Mouse (Mus musculus): Measurements from ENCODE around the gene Epb41l1. TPM values are rescaled to one million over a fixed set of nuclear protein-coding genes. Genes with fewer than 3 reads are reported as not detected.

The Epb41l1 gene
- polyA plus RNA-seq, 1 experiment from 2014 or later: 3.7 TPM

DNA sequence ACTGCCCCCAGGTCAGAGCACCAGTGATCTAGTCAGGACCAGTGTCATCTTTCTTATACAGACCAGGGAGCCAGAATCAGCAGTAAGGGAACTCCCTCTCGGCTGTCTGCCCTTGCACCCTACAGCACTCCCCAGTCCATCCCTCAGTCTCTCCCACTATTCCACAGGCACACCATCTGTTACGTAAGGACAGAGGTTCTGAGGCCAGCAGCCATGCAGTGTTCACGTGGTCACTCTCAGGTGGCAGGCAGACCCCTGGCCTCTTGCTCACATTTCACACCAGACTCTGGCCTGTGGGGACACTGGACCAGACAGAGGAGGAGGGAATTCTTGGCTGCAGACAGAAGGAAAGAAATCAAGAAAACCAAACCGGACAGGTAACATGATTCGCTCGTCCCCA lies 150.8 kb downstream of the Epb41l1 start:
- Histone ChIP-seq H3K9me3 (no peaks in the 10 kb centered on the region), H3K4me3 (no peak overlapping the region), H3K4me2 (replicated peaks) (no peak overlapping the region), H3K36me3 (peaks cover 37% of the 10 kb centered on the region), H3K27ac (no peak overlapping the region), H3K9ac (no peak overlapping the region), H3K27me3 (no peaks in the 10 kb centered on the region), H3K4me1 (peaks cover 3% of the 10 kb centered on the region; the same call in 1 of the 2 replicates)
- 74% methylated on average over 6 of the region's 6 CpGs for WGBS
- no peak for ATAC-seq (ENCODE audit: low FRiP score, low read depth)

DNA sequence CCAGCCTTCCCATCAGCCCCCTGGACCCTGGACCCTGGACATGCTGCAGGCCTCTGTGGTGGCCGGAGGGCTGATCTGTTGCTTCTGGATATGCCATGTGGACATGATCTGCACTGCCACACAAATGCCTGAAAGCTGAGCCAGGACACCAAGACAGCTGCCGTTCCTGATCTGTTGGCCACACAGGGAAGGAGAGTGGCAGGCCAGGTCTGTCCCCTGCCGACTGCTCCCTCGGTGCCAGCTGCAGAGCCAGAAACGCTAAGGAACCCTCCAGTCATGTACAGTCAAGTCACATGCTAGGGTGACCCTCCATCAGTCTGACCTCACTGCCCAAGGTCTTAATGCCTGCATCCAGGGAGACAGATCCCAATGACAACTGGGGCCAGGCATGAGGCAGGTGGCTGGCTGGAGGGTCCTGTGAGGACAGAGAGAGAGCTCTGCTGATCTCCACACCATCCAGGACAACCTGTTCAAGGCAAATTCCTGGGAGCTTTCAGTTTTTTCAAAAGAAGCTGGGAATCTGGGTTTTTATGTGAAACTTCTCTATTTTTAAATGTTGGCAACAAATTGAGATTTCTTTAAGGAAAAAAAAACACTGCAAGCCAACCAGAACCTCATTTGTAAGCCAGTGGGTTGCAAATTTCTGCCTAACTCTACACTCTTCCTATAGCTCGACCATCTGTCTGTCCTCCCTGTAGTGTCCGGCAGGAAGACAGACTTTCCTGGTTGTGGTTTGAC lies 156.3 kb downstream of the Epb41l1 start:
- WGBS: 79% methylated on average over 7 of the region's 7 CpGs
- Histone ChIP-seq H3K27me3 (no peaks in the 10 kb centered on the region), H3K4me1 (no peaks in the 10 kb centered on the region), H3K27ac (no peak overlapping the region), H3K9ac (no peak overlapping the region), H3K4me3 (no peak overlapping the region), H3K9me3 (no peaks in the 10 kb centered on the region), H3K36me3 (no peaks in the 10 kb centered on the region), H3K4me2 (replicated peaks) (no peak overlapping the region)
- no peak for ATAC-seq (ENCODE audit: low FRiP score, low read depth)

DNA sequence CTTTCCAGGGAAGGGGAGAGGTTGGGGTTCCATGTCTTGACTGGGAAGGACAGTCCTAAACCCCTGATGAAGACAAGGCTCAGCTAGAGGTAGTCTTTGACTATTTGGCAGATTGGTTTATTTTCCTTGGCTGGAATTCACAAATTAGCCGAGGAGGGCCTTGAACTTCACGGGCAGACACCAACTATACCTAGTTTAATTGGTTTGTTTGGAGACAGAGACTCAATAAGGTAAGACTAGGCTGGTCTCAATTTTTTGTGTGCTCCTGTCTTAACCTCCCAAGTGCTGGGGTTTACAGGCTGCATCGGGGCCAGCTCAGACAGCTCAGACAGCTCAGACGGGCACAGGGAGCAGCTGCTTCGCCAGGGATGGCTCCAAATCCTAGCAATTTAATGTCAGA lies 159.8 kb downstream of the Epb41l1 start:
- no peak overlapping the region for H3K27ac ChIP-seq
- H3K4me2 ChIP-seq (replicated peaks): no peak overlapping the region
- H3K27me3 ChIP-seq: peaks cover 12% of the 10 kb centered on the region; the same call in 1 of the 2 replicates
- 67% methylated on average over 5 of the region's 5 CpGs for WGBS
- no peaks in the 10 kb centered on the region for H3K9me3 ChIP-seq
- no peak overlapping the region for H3K4me3 ChIP-seq
- no peak for ATAC-seq (ENCODE audit: low FRiP score, low read depth)
- no peaks in the 10 kb centered on the region for H3K36me3 ChIP-seq
- H3K4me1 ChIP-seq: no peaks in the 10 kb centered on the region
- no peak overlapping the region for H3K9ac ChIP-seq

DNA sequence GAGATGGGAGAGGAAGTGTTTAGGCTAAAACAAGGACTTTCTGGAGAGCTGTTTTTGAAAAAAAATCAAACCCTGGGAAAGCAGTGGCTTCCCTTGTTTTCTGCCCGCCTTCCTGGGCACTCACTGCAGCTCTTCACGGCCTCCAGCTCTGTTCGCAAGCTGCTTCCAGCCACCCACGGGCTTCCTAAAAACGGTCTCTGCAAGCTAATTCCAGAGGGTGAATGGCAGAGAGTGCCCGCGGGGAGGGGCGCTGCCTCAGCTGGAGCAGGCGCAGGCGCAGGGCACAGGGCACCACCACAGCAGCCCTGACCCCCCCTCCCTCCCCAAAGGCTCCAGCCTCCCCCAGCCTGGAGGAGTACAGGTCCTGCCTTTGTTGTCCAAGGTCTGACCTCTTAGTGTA lies 160.5 kb downstream of the Epb41l1 start:
- Histone ChIP-seq H3K27ac (no peak overlapping the region), H3K27me3 (peaks cover 12% of the 10 kb centered on the region; the same call in 1 of the 2 replicates), H3K4me2 (replicated peaks) (no peak overlapping the region), H3K9ac (no peak overlapping the region), H3K9me3 (no peaks in the 10 kb centered on the region), H3K4me3 (no peak overlapping the region), H3K36me3 (no peaks in the 10 kb centered on the region), H3K4me1 (no peaks in the 10 kb centered on the region)
- WGBS: 71% methylated on average over 10 of the region's 10 CpGs
- ATAC-seq (ENCODE audit: low FRiP score, low read depth): no peak

DNA sequence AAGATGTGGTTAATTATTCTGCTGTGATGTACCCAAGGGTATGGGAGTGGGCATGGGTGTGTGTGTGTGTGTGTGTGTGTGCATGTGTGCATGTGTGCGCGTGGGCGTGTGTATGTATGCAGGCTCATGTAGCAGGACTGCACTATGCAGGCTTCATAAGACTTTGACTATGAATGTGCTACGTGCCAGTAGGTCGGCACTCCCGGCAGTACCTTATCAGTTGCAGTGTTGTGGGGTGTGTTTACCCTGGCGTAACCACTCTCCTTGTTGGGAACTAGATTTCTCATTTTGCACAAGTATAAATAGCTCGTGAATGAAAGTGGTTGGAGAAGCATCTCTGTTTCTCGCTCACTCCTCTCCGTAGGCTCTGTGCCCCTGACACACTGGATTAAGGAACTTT lies 162.2 kb downstream of the Epb41l1 start:
- H3K27ac ChIP-seq: no peak overlapping the region
- H3K4me2 ChIP-seq (replicated peaks): no peak overlapping the region
- H3K4me1 ChIP-seq: no peaks in the 10 kb centered on the region
- no peak for ATAC-seq (ENCODE audit: low FRiP score, low read depth)
- H3K36me3 ChIP-seq: no peaks in the 10 kb centered on the region
- H3K9me3 ChIP-seq: no peaks in the 10 kb centered on the region
- H3K27me3 ChIP-seq: peaks cover 12% of the 10 kb centered on the region; the same call in 1 of the 2 replicates
- H3K4me3 ChIP-seq: no peak overlapping the region
- 87% methylated on average over 10 of the region's 10 CpGs for WGBS
- H3K9ac ChIP-seq: no peak overlapping the region

DNA sequence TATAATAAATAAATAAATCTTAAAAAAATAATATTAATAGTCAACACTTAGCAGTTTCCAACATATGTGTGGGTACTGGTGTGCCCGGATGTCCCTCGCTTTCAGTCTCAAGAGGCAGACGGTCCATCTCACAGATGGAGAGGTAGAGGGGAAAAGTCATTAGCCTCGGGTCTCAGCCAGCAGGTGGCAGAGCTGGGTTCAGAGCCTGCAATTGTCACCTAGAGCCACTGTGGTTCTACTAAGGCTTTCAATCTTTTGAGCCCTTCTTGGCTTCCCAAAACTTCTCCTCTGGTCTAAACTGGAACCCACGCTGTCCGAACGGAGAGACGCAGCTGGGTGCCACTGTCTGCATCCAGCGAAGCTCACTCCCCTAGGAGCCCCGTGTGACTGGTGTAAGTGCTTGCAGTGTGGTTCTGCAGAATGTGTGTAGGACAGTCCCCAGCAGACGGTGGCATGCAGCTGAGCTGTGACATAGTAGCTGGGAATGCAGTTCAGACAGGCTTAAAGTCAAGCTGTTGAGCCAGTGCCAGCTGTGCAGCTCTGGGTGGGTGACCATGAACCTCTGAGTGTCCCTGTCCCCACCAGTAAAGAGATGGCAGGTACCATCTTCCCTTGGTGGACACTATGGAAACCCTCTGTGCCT lies 163.6 kb downstream of the Epb41l1 start:
- WGBS: 61% methylated on average over 11 of the region's 11 CpGs
- Histone ChIP-seq H3K9ac (no peak overlapping the region), H3K27ac (no peak overlapping the region), H3K4me3 (no peak overlapping the region), H3K27me3 (peaks cover 12% of the 10 kb centered on the region; the same call in 1 of the 2 replicates), H3K4me2 (replicated peaks) (no peak overlapping the region), H3K9me3 (no peaks in the 10 kb centered on the region), H3K4me1 (no peaks in the 10 kb centered on the region), H3K36me3 (no peaks in the 10 kb centered on the region)
- ATAC-seq (ENCODE audit: low FRiP score, low read depth): no peak

DNA sequence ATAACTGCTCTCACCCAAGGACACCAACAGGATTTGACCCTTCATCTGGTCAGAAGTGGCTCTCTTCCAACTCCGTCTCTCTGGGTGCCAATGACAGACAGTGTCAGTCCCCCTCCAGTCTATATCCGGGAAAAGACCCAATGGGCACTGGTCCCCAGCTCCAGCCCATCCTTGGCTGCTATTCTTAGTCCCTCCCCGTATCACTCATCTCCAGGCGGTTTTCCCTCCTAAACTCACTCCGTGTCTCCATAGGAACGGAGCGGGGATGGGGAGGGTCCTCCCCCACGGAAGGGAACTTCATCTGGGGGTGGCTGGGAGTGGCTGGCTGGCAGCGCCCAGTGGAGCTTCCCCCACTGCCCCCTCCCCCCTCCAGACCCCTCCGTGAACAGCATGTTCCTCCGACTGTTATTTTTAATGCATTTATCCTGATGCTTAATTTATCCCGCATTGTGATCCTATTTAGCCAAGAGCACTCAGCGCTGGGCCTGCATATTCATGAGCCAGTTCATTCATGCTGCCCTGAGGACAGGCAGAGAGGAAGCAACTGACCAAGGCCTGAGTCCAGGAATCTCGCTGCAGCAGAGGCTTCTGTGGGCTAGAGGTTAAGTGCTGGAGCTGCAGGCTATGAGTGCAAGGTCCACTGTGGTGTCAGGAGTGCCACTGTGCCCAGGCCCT lies 164.2 kb downstream of the Epb41l1 start:
- H3K9me3 ChIP-seq: no peaks in the 10 kb centered on the region
- ATAC-seq (ENCODE audit: low FRiP score, low read depth): no peak
- no peaks in the 10 kb centered on the region for H3K36me3 ChIP-seq
- H3K9ac ChIP-seq: no peak overlapping the region
- H3K4me3 ChIP-seq: no peak overlapping the region
- peaks cover 12% of the 10 kb centered on the region; the same call in 1 of the 2 replicates for H3K27me3 ChIP-seq
- 50% methylated on average over 14 of the region's 14 CpGs for WGBS
- H3K27ac ChIP-seq: no peak overlapping the region
- no peaks in the 10 kb centered on the region for H3K4me1 ChIP-seq
- no peak overlapping the region for H3K4me2 ChIP-seq (replicated peaks)

DNA sequence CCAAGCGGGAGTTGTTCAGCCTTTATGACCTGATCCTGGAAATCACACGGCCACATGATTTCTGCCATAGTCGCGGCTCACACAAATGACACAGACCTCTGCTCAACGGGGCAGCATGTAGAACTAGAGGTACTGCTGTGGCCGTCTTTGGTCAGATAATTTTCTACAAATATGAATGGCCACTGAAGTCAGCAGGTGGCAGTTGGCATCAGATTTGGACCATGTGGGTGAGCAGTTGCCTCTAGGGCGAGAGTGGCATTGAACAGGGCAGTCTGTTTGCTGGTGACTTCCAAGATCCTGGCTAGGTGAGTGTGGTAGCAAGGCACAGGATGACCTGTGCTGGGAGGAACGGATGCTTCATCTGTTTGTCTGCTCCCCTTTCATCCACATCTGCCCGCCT lies 168.8 kb downstream of the Epb41l1 start:
- 89% methylated on average over 9 of the region's 9 CpGs for WGBS
- no peak overlapping the region for H3K4me3 ChIP-seq
- H3K4me1 ChIP-seq: no peaks in the 10 kb centered on the region
- no peak overlapping the region for H3K4me2 ChIP-seq (replicated peaks)
- ATAC-seq (ENCODE audit: low FRiP score, low read depth): no peak
- no peak overlapping the region for H3K27ac ChIP-seq
- H3K9ac ChIP-seq: no peak overlapping the region
- H3K9me3 ChIP-seq: no peaks in the 10 kb centered on the region
- H3K27me3 ChIP-seq: peaks cover 8% of the 10 kb centered on the region; the same call in 1 of the 2 replicates
- no peaks in the 10 kb centered on the region for H3K36me3 ChIP-seq

Small RNA genes lying within 50 kb of the gene (microRNA-seq; reads per million reads assigned to microRNA genes)
- gene Gm22758: not detected

Other genes with a start within 250 kb of the Epb41l1 start
- 818 and 841 TPM in 2 replicates for gene Rbm39, start 240.7 kb upstream of the Epb41l1 start, polyA plus RNA-seq (2015; fragmentation: Nextera tagmentation; extraction: Ambion mirVana)
- 91.7 and 94.0 TPM in 2 replicates for gene Phf20, start 224.4 kb upstream of the Epb41l1 start, polyA plus RNA-seq (2015; fragmentation: Nextera tagmentation; extraction: Ambion mirVana)
- gene Cnbd2, start 108.6 kb upstream of the Epb41l1 start, polyA plus RNA-seq (2015; fragmentation: Nextera tagmentation; extraction: Ambion mirVana): 3.9 and 4.4 TPM in 2 replicates
- gene Scand1, start 108.2 kb upstream of the Epb41l1 start, polyA plus RNA-seq (2015; fragmentation: Nextera tagmentation; extraction: Ambion mirVana): 69.6 and 70.4 TPM in 2 replicates
- 37.4 and 38.6 TPM in 2 replicates for gene Aar2, start 126.7 kb downstream of the Epb41l1 start, polyA plus RNA-seq (2015; fragmentation: Nextera tagmentation; extraction: Ambion mirVana)
- gene Dlgap4, start 192.8 kb downstream of the Epb41l1 start, polyA plus RNA-seq (2015; fragmentation: Nextera tagmentation; extraction: Ambion mirVana): 95.0 and 101 TPM in 2 replicates